Mouse (Mus musculus) left cerebral cortex, adult 2 months (tissue): Measurements from ENCODE around the gene Foxn3. TPM values are rescaled to one million over a fixed set of nuclear protein-coding genes. Genes with fewer than 3 reads are reported as not detected.

Experiments used
- DNase-seq, 2 experiments: peaks; one replicate each; pipeline ENCODE4 v3.0.0; 2021 to 2022; ENCODE audit warnings: low spot score in 2 of 2, mixed read lengths in 1 of 2; ENCODE audit errors: extremely low spot score in 1 of 2
- H3K27ac ChIP-seq: fragments of 200-600 bp; 2 replicates; pipeline ENCODE4 v1.8.1; 2022
- H3K4me3 ChIP-seq: fragments of 200-600 bp; 2 replicates; pipeline ENCODE4 v1.8.1; 2022
- CTCF ChIP-seq: fragments of 200-600 bp; IDR thresholded peaks from 2 replicates; pipeline ENCODE4 v1.8.1; 2022; ENCODE audit warnings: antibody characterized with exemption, mild to moderate bottlenecking, moderate library complexity
- intact Hi-C: fragments of 180-260 bp; cut with DNase I; formaldehyde crosslinking; loops from one replicate; pipeline ENCODE4 v1.15.1; 2025
- total RNA-seq, 2 experiments: library from RNA; stranded (reverse); gene quantifications; 2 replicates each; pipeline ENCODE4 v1.2.3; 2021

Gene Foxn3
- total RNA-seq, 2 experiments from 2014 or later: 52.4 to 57.4 TPM

GRCm38 (mm10) chr12:99346982-99347381 is 216.4 kb downstream of the Foxn3 start:
- DNase-seq: no peak
- TF ChIP-seq CTCF: no peak
- H3K4me3 ChIP-seq: no peak overlapping the region
- H3K27ac ChIP-seq: no peak overlapping the region
- intact Hi-C loops: no loop called here

- Histone ChIP-seq H3K4me3 (no peak overlapping the region), H3K27ac (no peak overlapping the region)
- no peak for TF ChIP-seq CTCF
- DNase-seq: no peak
- intact Hi-C loops: no loop called here
Observed at GRCm38 (mm10) chr12:99345323-99345722, 218.1 kb downstream of the Foxn3 start.

GRCm38 (mm10) chr12:99343378-99343777 is 220.0 kb downstream of the Foxn3 start:
- no peak for TF ChIP-seq CTCF
- intact Hi-C loops: no loop called here
- no peak for DNase-seq
- Histone ChIP-seq H3K27ac (no peak overlapping the region), H3K4me3 (no peak overlapping the region)

GRCm38 (mm10) chr12:99342160-99342559 is 221.2 kb downstream of the Foxn3 start:
- Histone ChIP-seq H3K4me3 (no peak overlapping the region), H3K27ac (no peak overlapping the region; the same call in 1 of the 2 replicates)
- no peak for DNase-seq
- no peak for TF ChIP-seq CTCF
- intact Hi-C loops: no loop called here

- no peak for TF ChIP-seq CTCF
- no peak for DNase-seq
- H3K27ac ChIP-seq: no peak overlapping the region
- intact Hi-C loops: no loop called here
- no peak overlapping the region for H3K4me3 ChIP-seq
Observed at GRCm38 (mm10) chr12:99341751-99342150, 221.6 kb downstream of the Foxn3 start.

- intact Hi-C loops: no loop called here
- no peak for DNase-seq
- Histone ChIP-seq H3K4me3 (no peak overlapping the region), H3K27ac (peak overlapping the region; percentile 50; the same call in 1 of the 2 replicates)
- peak; percentile 22 for TF ChIP-seq CTCF
Observed at GRCm38 (mm10) chr12:99340418-99341182, 222.8 kb downstream of the Foxn3 start.

- intact Hi-C loops: loop anchor here (5.0 kb wide), 1 partner anchor 102 kb away; no protein-coding TSS in a partner anchor
- TF ChIP-seq CTCF: no peak
- H3K27ac ChIP-seq: peak overlapping the region; percentile 50; the same call in 1 of the 2 replicates
- H3K4me3 ChIP-seq: no peak overlapping the region
- DNase-seq: peak; percentile 56 to 65
Observed at GRCm38 (mm10) chr12:99339640-99340325, 223.6 kb downstream of the Foxn3 start.

- no peak for TF ChIP-seq CTCF
- Histone ChIP-seq H3K4me3 (no peak overlapping the region), H3K27ac (no peak overlapping the region; the same call in 1 of the 2 replicates)
- DNase-seq: no peak
- intact Hi-C loops: loop anchor here (5.0 kb wide), 1 partner anchor 101 kb away; no protein-coding TSS in a partner anchor
Observed at GRCm38 (mm10) chr12:99338754-99339153, 224.6 kb downstream of the Foxn3 start.

- no peak for TF ChIP-seq CTCF
- 0 out of 2 replicates have a peak overlapping the region, but pooled peaks have one; percentile 3 for H3K27ac ChIP-seq
- intact Hi-C loops: loop anchor here (5.0 kb wide), 1 partner anchor 100 kb away; no protein-coding TSS in a partner anchor
- no peak overlapping the region for H3K4me3 ChIP-seq
- DNase-seq: no peak
Observed at GRCm38 (mm10) chr12:99337171-99337435, 226.3 kb downstream of the Foxn3 start.

GRCm38 (mm10) chr12:99336349-99337170 is 226.8 kb downstream of the Foxn3 start:
- intact Hi-C loops: loop anchor here (5.0 kb wide), 1 partner anchor 99 kb away; no protein-coding TSS in a partner anchor
- no peak overlapping the region for H3K4me3 ChIP-seq
- no peak overlapping the region; the same call in 1 of the 2 replicates for H3K27ac ChIP-seq
- TF ChIP-seq CTCF: no peak
- peak in 1 of 2 experiments; percentile 26 for DNase-seq

- Histone ChIP-seq H3K27ac (no peak overlapping the region; the same call in 1 of the 2 replicates), H3K4me3 (no peak overlapping the region)
- no peak for TF ChIP-seq CTCF
- DNase-seq: no peak
- intact Hi-C loops: loop anchor here (5.0 kb wide), 1 partner anchor 98 kb away; no protein-coding TSS in a partner anchor
Observed at GRCm38 (mm10) chr12:99335628-99336027, 227.8 kb downstream of the Foxn3 start.
